Mouse (Mus musculus) left cerebral cortex, adult 2 months (tissue): ENCODE results near the gene Olig3. TPM values are rescaled to one million over a fixed set of nuclear protein-coding genes. Genes with fewer than 3 reads are reported as not detected.
"Not testable (repeated sequence)": the region's sequence is repeated elsewhere in the genome, so short reads cannot be mapped to it uniquely, and the experiment has no call there.

Experiments
- DNase-seq, 2 experiments: peaks; one replicate each; pipeline ENCODE4 v3.0.0; 2021 to 2022; ENCODE audit warnings: low spot score in 2 of 2, mixed read lengths in 1 of 2; ENCODE audit errors: extremely low spot score in 1 of 2
- H3K27ac ChIP-seq: fragments of 200-600 bp; 2 replicates; pipeline ENCODE4 v1.8.1; 2022
- H3K4me3 ChIP-seq: fragments of 200-600 bp; 2 replicates; pipeline ENCODE4 v1.8.1; 2022
- CTCF ChIP-seq: fragments of 200-600 bp; IDR thresholded peaks from 2 replicates; pipeline ENCODE4 v1.8.1; 2022; ENCODE audit warnings: antibody characterized with exemption, mild to moderate bottlenecking, moderate library complexity
- intact Hi-C: fragments of 180-260 bp; cut with DNase I; formaldehyde crosslinking; loops from one replicate; pipeline ENCODE4 v1.15.1; 2025
- total RNA-seq, 2 experiments: library from RNA; stranded (reverse); gene quantifications; 2 replicates each; pipeline ENCODE4 v1.2.3; 2021

Olig3 gene
- total RNA-seq, 2 experiments from 2014 or later: not detected

- Histone ChIP-seq H3K4me3 (no peak overlapping the region), H3K27ac (no peak overlapping the region)
- no peak for DNase-seq
- intact Hi-C loops: no loop called here
- no peak for TF ChIP-seq CTCF
Observed at GRCm38 (mm10) chr10:19363365-19363764, 7.0 kb downstream of the Olig3 start.

- DNase-seq: no peak
- Histone ChIP-seq H3K27ac (no peak overlapping the region), H3K4me3 (no peak overlapping the region)
- intact Hi-C loops: no loop called here
- no peak for TF ChIP-seq CTCF
Observed at GRCm38 (mm10) chr10:19369143-19369542, 12.8 kb downstream of the Olig3 start.

GRCm38 (mm10) chr10:19370146-19370545 lies 13.8 kb downstream of the Olig3 start:
- Histone ChIP-seq H3K4me3 (no peak overlapping the region), H3K27ac (no peak overlapping the region)
- intact Hi-C loops: no loop called here
- TF ChIP-seq CTCF: no peak
- no peak for DNase-seq

- Histone ChIP-seq H3K4me3 (no peak overlapping the region), H3K27ac (no peak overlapping the region)
- no peak for DNase-seq
- intact Hi-C loops: no loop called here
- TF ChIP-seq CTCF: no peak
Observed at GRCm38 (mm10) chr10:19372263-19372662, 15.9 kb downstream of the Olig3 start.

GRCm38 (mm10) chr10:19373797-19374196 lies 17.5 kb downstream of the Olig3 start:
- intact Hi-C loops: no loop called here
- no peak for DNase-seq
- no peak for TF ChIP-seq CTCF
- Histone ChIP-seq H3K27ac (no peak overlapping the region), H3K4me3 (no peak overlapping the region)

- intact Hi-C loops: no loop called here
- Histone ChIP-seq H3K27ac (no peak overlapping the region), H3K4me3 (no peak overlapping the region)
- DNase-seq: no peak
- no peak for TF ChIP-seq CTCF
Observed at GRCm38 (mm10) chr10:19374311-19374710, 18.0 kb downstream of the Olig3 start.

GRCm38 (mm10) chr10:19375838-19376237 lies 19.5 kb downstream of the Olig3 start:
- intact Hi-C loops: no loop called here
- H3K27ac ChIP-seq: no peak overlapping the region
- TF ChIP-seq CTCF: no peak
- no peak for DNase-seq
- H3K4me3 ChIP-seq: no peak overlapping the region

- H3K4me3 ChIP-seq, intact Hi-C loops, DNase-seq, H3K27ac ChIP-seq: not testable (repeated sequence)
Observed at GRCm38 (mm10) chr10:19380971-19381370, 24.6 kb downstream of the Olig3 start.

GRCm38 (mm10) chr10:19384176-19384575 lies 27.8 kb downstream of the Olig3 start:
- DNase-seq: no peak
- Histone ChIP-seq H3K4me3 (no peak overlapping the region), H3K27ac (no peak overlapping the region)
- intact Hi-C loops: no loop called here
- TF ChIP-seq CTCF: peak; percentile 13

GRCm38 (mm10) chr10:19391819-19392218 lies 35.5 kb downstream of the Olig3 start:
- TF ChIP-seq CTCF: no peak
- no peak overlapping the region for H3K4me3 ChIP-seq
- H3K27ac ChIP-seq: no peak overlapping the region
- intact Hi-C loops: no loop called here
- DNase-seq: no peak

GRCm38 (mm10) chr10:19396485-19397137 lies 40.3 kb downstream of the Olig3 start:
- DNase-seq: no peak
- Histone ChIP-seq H3K4me3 (no peak overlapping the region), H3K27ac (no peak overlapping the region)
- intact Hi-C loops: no loop called here
- TF ChIP-seq CTCF: no peak

- H3K27ac ChIP-seq: no peak overlapping the region
- DNase-seq: no peak
- intact Hi-C loops: no loop called here
- no peak overlapping the region for H3K4me3 ChIP-seq
- TF ChIP-seq CTCF: no peak
Observed at GRCm38 (mm10) chr10:19397396-19397795, 41.1 kb downstream of the Olig3 start.

- no peak for DNase-seq
- no peak for TF ChIP-seq CTCF
- intact Hi-C loops: no loop called here
- H3K4me3 ChIP-seq: no peak overlapping the region
- H3K27ac ChIP-seq: no peak overlapping the region
Observed at GRCm38 (mm10) chr10:19401136-19401535, 44.8 kb downstream of the Olig3 start.
